Mouse (Mus musculus) kidney, postnatal 4 days (tissue): ENCODE measurements at regions not wholly inside any gene's neighbourhood (a gene's known extent, or its start where the extent isn't known, plus 50 kb on each side); places are given as distances from the start of the nearest gene placed in this dataset.
"Not testable (repeated sequence)": the region's sequence is repeated elsewhere in the genome, so short reads cannot be mapped to it uniquely, and the experiment has no call there.

Source experiments
- DNase-seq, 2 experiments: peaks; one replicate each; pipeline ENCODE4 v3.0.0; 2021; ENCODE audit warnings: mixed read lengths in 2 of 2

DNA sequence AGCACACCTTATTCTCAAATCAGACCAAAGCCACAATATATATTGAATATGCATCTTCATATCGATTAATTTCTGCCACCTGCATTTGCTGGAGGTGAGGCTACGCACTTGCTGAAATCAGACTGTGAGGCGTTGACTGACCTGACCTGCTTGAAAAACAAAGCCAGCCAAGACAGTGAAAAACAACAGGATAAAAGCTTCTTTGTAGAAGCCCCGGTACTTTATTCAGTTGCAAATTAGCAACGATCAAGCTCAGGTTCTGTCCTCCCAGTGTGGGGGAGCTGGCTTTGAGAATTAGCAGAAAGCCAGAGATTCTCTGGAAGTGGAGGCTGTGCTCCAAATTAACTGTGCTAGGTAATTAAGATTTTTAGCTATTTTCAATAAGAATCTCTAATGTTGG lies 100.6 kb downstream of the Vmn2r79 start:
- DNase-seq, result no peak

DNA sequence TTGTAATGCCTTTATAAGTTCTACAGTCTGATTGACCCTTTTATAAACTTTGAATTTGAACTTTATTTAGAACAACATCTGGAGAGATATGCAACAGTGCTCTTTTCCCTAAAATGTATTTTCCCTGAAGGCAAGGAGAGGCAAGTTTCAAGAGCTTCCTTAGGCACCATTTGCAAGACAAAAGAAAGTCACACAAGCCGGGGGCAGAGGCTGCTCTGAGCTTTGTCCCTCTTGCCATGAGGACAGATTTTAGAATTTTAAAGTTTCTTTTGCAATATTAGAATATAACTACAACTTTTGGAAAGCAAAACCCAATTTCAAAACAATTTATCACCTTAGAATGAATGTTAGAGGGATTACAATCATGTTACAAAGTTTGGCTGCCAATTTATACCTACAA lies 103.7 kb downstream of the Vmn2r79 start:
- DNase-seq, result not testable (repeated sequence)

DNA sequence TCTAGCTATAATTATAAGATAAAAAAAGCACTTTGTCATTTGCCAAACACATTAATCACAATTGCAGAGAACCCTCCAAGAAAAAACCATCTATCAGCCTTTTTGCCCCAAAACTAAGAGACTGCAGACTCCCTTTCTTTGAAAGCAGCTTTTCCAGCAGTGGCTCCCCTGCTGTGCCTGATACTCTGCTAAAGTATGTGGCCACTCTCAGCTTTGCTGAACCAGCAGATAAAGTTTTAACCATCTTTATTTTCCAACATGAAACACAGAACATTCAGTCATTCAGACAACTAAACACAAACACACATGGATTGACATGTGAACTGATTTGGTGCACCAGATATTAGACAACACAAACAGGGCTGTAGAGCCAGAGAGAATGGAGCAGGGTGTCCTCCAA lies 104.5 kb downstream of the Vmn2r79 start:
- not testable (repeated sequence) for DNase-seq

DNA sequence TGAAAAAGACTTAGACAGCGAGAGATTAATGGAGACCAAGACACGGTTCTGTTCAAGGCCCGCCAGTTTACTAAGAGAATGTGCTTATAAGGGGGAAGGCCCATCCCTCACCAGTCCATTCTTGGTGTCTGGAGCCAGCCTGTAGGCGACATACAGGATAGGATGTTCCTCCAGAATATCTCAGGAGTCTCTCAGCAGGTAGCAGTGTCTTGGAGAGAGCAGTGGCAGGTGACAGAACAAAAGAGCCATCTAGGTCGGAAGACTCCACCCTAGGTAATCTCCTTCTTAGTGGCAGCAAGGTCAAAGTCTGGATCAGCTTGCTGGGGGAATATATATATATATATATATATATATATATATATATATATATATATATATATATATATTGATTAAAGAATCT lies 105.4 kb downstream of the Vmn2r79 start:
- not testable (repeated sequence) for DNase-seq

DNA sequence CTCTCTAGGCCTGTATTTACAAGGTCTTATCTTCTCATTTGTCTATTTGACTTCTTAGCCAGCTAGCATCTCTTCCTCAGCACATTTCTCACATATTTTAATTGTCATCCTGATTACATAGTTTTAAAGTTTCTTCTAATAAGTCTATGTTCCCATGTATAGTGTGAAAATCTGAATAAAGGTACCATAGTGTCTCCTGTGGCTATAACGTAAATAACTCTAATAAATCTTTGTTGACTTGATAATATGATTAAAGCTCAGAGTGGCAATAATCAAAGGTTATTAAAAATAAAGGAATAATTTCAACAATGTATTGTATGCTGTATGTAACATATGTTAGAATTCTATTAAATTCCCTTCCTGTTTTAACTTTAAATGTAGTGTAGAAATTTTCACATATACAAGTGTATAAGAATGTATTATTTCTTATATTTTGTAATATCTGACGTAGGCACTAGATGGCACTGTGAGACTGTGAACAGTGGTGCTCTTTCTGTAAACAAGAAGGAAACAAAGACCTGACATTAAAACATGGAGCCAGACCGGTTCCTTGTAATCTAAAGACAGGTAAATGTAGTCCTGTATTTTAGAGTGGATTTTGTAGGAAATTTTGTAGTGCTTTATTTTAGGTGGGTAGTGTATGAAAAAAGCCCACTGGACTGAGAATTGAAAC lies 114.5 kb downstream of the Vmn2r79 start:
- no peak for DNase-seq

DNA sequence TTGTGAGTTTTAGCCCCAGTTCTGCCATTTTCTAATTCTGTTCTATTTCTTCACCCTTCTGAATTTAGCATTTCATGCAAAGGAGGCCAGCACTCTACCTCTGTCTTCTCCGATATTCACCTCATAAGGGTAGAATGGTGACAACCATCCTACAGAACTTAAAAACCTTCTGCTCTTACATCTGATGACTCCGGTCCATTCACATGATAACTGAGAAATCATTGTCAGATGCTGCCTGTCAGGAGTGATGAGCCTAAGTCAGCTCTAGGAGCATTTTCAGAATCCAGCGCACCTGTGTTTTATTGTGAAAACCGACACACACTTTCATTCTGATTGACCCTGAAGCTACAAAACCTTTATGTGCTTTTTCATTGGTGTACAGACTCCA lies 115.1 kb downstream of the Vmn2r79 start:
- DNase-seq, result no peak

DNA sequence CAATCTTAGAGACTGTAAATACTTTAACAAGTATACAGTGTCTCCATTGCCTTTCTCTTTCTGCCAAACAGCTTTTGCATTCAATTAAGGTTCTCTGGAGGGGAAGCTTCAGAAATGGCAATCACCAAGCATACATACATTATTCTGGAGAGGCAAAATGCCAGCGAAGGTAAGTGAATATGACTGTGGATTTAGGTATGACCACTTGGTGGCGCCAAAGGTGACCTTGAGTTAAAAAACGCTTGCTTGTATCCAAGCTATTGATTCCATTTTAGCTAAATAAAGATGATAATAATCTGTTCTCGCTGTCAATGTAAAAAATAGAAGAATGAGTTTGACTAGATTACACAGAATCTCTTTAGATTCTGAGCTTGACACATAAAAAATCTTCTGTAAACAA lies 117.7 kb downstream of the Vmn2r79 start:
- DNase-seq, result peak; percentile 59 to 62

DNA sequence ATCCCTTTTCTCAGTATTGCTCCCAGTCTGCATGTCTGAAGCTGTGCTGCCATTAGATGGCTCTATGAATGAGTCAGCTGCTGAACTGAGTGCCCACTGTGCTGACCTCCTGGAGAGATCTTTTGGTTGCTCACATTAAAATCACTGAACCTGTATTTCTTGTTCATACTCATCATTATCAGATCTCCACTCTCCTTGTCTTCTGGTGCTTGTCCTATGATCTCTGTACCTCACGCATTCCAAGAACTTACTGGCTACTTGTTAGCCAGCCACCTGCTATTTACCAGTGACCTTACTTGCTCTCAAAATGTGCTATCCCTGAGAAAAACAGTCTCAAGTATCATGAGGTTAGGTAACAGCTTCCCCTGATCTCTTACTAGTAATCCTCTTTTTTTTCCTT lies 123.4 kb upstream of the Nox4 start:
- DNase-seq, result no peak

DNA sequence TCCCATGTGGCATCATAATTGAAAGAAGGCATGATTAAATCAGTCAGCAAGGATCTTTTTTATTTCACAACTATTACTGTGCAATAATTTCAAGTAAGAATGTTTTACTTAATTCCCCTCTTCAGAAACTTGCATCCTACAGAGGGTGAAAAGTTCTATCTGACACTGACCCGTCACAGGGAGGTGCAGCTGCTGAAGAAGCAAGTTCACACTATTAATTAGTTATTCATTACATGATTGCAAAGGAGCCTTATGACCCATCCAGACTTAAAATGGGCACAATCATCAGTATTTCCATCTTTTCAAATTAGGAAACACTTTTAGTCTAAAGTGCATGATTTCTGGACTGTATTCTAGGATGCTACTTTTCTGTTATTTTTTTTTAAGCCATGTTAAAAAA lies 100.0 kb upstream of the Nox4 start:
- DNase-seq, result no peak

DNA sequence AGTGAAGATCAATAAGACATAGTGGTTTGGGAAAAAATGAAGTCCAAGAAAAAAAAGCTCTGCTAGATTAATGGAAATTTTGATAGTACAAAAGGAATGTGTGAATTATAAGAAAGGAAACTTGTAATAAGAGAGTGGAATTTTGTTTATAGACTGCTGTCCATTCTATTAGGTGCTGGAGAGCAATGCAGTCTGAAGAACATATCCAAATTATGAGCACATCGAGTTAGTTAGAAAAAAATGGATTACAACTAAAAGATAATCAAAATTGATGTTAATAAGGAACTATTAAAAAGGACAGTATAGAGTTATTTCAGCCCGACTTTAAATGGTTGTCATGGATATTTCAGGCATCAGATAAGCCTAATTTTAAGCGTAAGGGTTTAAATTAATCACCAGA lies 98.2 kb upstream of the Nox4 start:
- no peak for DNase-seq

DNA sequence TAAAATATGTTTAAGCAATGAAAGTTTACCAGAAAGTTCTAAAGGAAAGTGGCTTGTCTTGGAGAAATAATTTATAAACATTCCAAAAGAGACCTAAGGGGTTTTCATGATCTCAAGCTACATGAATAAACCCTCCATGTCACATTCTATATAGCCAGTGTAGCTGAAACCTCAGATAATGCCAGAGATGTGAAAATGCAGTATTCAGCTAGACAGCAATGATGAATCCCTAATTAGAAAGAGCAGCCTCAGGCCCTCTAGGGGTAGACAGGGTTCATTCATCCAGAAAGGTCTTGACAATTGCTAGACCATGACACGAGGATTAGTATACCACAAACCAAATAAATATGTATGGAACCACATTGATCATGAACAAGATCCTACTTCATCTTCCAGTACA lies 97.2 kb upstream of the Nox4 start:
- no peak for DNase-seq

DNA sequence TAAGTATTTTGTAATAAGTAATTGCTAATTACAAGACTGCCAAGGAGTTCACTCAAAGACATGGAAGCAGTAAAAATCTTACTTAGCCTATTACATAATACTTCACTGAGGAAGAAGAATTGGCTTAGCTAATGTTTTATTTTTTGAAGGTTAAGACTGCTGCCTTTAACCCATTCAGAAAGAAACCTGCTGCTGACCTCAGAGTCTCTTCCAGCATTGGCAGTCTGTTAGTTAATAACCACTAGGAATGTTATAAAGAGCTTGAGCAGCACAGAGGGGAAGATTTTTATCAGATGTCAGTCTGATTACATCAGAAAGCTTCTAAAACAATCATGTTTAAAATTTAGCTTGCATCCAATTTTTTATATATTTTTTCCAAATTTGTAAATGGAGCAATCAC lies 94.9 kb upstream of the Nox4 start:
- no peak for DNase-seq

DNA sequence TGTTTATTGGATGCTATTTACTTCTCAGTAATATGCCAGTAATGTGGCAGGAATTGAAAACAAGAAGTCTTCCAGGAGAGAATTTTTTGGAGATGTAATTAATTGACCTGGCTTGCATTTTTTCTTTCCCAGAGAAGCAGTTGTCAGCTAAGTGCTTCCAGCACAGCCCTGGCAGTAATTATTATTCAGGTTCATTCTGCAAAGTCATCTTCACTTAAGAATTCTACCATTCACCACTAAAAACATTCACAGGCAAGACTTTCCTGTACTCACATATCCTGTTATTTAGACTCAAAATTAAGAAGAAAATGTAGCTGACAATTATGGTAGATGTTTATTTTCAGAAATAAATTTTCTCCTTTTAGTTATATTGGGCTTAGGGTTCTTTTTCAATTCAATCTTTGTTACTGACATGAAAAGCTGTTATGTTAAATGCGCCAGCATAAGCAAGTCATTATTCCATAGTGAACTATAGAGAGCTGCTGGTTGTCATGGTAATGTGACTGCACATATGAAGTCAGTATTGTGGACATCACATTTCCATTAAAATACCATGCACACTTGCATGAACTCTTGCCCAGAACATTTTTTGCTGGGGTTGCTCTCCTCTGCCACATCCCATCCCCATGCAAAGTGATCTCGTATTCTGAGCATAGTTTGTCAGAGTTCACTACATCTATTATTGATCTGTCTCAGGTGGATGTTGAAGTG lies 59.3 kb upstream of the Nox4 start:
- DNase-seq, result no peak

DNA sequence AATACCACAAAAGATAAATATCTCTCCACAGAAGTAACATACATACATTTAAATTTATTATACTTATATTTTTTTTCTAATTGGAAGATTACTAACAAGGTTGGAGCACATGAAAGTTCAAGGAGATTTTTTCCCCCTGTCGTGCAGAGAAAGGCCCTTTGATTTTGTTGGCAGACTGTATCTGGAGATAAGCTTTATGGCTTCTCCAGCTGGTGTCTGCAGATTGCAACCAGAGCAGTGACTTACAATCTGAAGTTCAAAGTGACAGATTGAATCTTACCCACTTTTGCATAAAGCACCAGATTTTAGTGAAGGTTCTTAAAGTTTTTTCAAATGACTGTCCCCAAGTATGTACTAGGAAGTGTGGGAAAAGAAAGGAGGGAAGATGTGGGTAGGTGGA lies 50.2 kb upstream of the Nox4 start:
- no peak for DNase-seq
